Mouse (Mus musculus) adrenal gland, postnatal 14 days (tissue): ENCODE results near the gene Ufc1. TPM values are rescaled to one million over a fixed set of nuclear protein-coding genes. Genes with fewer than 3 reads are reported as not detected.
"Not testable (repeated sequence)": the region's sequence is repeated elsewhere in the genome, so short reads cannot be mapped to it uniquely, and the experiment has no call there.

ENCODE experiments used
- DNase-seq: peaks from one replicate; pipeline ENCODE4 v3.0.0; 2021; ENCODE audit warnings: mixed read lengths
- total RNA-seq: library from RNA; stranded (reverse); gene quantifications from 2 replicates; pipeline ENCODE4 v1.2.3, GENCODE M21; 2021

Gene Ufc1
- total RNA-seq, 1 experiment from 2014 or later: 128 TPM

- peak; percentile 63 for DNase-seq
Observed at GRCm38 (mm10) chr1:171247453-171247841, 47.4 kb downstream of the Ufc1 start.

GRCm38 (mm10) chr1:171246709-171247452, 47.9 kb downstream of the Ufc1 start:
- peak; percentile 98 for DNase-seq

- no peak for DNase-seq
Observed at GRCm38 (mm10) chr1:171245353-171245752, 49.5 kb downstream of the Ufc1 start.

GRCm38 (mm10) chr1:171241952-171242351, 52.9 kb downstream of the Ufc1 start:
- DNase-seq: not testable (repeated sequence)

GRCm38 (mm10) chr1:171240911-171241310, 53.9 kb downstream of the Ufc1 start:
- peak; percentile 40 for DNase-seq

GRCm38 (mm10) chr1:171239992-171240744, 54.7 kb downstream of the Ufc1 start:
- DNase-seq: peak; percentile 78

Other genes with a start within 250 kb of the Ufc1 start
- gene Fcgr3, start 230.1 kb downstream of the Ufc1 start, total RNA-seq: 8.1 and 10.3 TPM in 2 replicates
- gene Cfap126, start 181.1 kb downstream of the Ufc1 start, total RNA-seq: 0.71 and 1.9 TPM in 2 replicates
- 733 and 773 TPM in 2 replicates for gene Sdhc, start 144.4 kb downstream of the Ufc1 start, total RNA-seq
- gene Mpz, start 144.3 kb downstream of the Ufc1 start, total RNA-seq: 1.5 and 3.2 TPM in 2 replicates
- gene Pcp4l1, start 98.8 kb downstream of the Ufc1 start, total RNA-seq: 37.7 and 40.5 TPM in 2 replicates
- 0.83 and 12.4 TPM in 2 replicates for gene Nr1i3, start 81.1 kb downstream of the Ufc1 start, total RNA-seq
- 52.7 and 58.6 TPM in 2 replicates for gene Tomm40l, start 72.5 kb downstream of the Ufc1 start, total RNA-seq
- gene Apoa2, start 70.0 kb downstream of the Ufc1 start, total RNA-seq: 80.2 and 1,683 TPM in 2 replicates
- 13.4 and 18.8 TPM in 2 replicates for gene Fcer1g, start 60.7 kb downstream of the Ufc1 start, total RNA-seq
- gene Adamts4, start 44.6 kb downstream of the Ufc1 start, total RNA-seq: 3.1 and 3.4 TPM in 2 replicates
- 875 and 896 TPM in 2 replicates for gene Ndufs2, start 43.6 kb downstream of the Ufc1 start, total RNA-seq
- 31.1 and 34.1 TPM in 2 replicates for gene B4galt3, start 24.7 kb downstream of the Ufc1 start, total RNA-seq
- 34.8 and 38.1 TPM in 2 replicates for gene Ppox, start 13.8 kb downstream of the Ufc1 start, total RNA-seq
- 36.5 and 37.2 TPM in 2 replicates for gene Usp21, start 7.0 kb downstream of the Ufc1 start, total RNA-seq
- 33.7 and 36.1 TPM in 2 replicates for gene Dedd, start 34.1 kb upstream of the Ufc1 start, total RNA-seq
- 62.1 and 62.8 TPM in 2 replicates for gene Nit1, start 50.6 kb upstream of the Ufc1 start, total RNA-seq
- gene Pfdn2, start 50.6 kb upstream of the Ufc1 start, total RNA-seq: 140 and 148 TPM in 2 replicates
- gene Klhdc9, start 65.8 kb upstream of the Ufc1 start, total RNA-seq: 3.1 and 5.1 TPM in 2 replicates
- gene Nectin4, start 75.1 kb upstream of the Ufc1 start, total RNA-seq: 0.11 TPM in 2 replicates
- 3.4 and 13.3 TPM in 2 replicates for gene Arhgap30, start 93.9 kb upstream of the Ufc1 start, total RNA-seq
- 49.6 and 69.1 TPM in 2 replicates for gene Usf1, start 116.3 kb upstream of the Ufc1 start, total RNA-seq
- gene Tstd1, start 123.8 kb upstream of the Ufc1 start, total RNA-seq: 2.6 and 11.3 TPM in 2 replicates
- 59.6 and 66.3 TPM in 2 replicates for gene F11r, start 142.5 kb upstream of the Ufc1 start, total RNA-seq
- 7.3 and 9.7 TPM in 2 replicates for gene Alyref2, start 208.5 kb upstream of the Ufc1 start, total RNA-seq
- not detected in 2 replicates for gene Itln1, start 240.3 kb upstream of the Ufc1 start, total RNA-seq